In the genomic region with DNA sequence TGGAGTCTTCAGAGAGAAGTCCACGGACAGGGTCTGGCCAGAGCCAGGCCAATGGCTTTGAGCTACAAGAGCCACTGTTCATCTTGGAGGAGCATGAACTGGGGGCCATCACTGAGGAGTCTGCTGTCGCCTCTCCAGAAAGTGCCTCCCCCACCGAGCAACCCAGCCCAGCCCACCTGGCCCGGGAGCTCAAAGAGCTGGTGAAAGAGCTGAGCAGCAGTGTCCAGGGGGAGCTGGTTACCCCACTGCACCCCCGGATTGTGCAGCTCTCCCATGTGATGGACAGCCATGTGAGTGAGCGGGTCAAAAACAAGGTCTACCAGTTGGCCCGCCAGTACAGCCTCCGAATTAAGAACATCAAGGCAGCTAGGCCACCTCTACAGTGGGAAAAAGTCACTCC, we compare ENCODE assay signal across 19 mouse cellular contexts. TPM values are rescaled to one million over a fixed set of nuclear protein-coding genes. Genes with fewer than 3 reads are reported as not detected.
DNase-seq lines count a peak whose midpoint lies in the region; ATAC-seq lines count a peak whose summit lies in the region.
"Had no signal": no experiment of that assay in that cellular context is flagged by ENCODE, and none has a peak within 500 bp of the region (broad histone marks: within the 10 kb centered on the region; RNA-seq: fewer than 3 reads in every experiment).

No protein-coding gene starts in this region.

- H3K4me2 ChIP-seq in midbrain, embryonic 11.5 days: no peak overlapping the region
- no peak overlapping the region for H3K4me2 ChIP-seq in midbrain, embryonic 16.5 days (ENCODE audit: low read length)

- no peak overlapping the region for H3K27ac ChIP-seq in heart, embryonic 10.5 days
- H3K27ac ChIP-seq in midbrain, embryonic 11.5 days (ENCODE audit: low read depth, low read length): no peak overlapping the region
- H3K27ac ChIP-seq in midbrain, embryonic 16.5 days (ENCODE audit: low read length): no peak overlapping the region

- peaks cover 27% of the 10 kb centered on the region; the same call in 1 of the 2 replicates for H3K4me1 ChIP-seq in heart, embryonic 10.5 days
- no peaks in the 10 kb centered on the region for H3K4me1 ChIP-seq in midbrain, embryonic 11.5 days (ENCODE audit: control insufficient read depth, insufficient read depth, low read length)
- no peaks in the 10 kb centered on the region for H3K4me1 ChIP-seq in midbrain, embryonic 16.5 days (ENCODE audit: control insufficient read depth, insufficient read depth, low read length)

- H3K4me3 ChIP-seq in heart, embryonic 10.5 days: no peak overlapping the region
- H3K4me3 ChIP-seq in midbrain, embryonic 11.5 days (ENCODE audit: low read depth, low read length): no peak overlapping the region
- H3K4me3 ChIP-seq in midbrain, embryonic 16.5 days (ENCODE audit: low read depth, low read length): no peak overlapping the region

- WGBS in heart, embryonic 10.5 days: 87% methylated on average over 8 of the region's 8 CpGs
- 94% methylated on average over 8 of the region's 8 CpGs for WGBS in midbrain, embryonic 11.5 days
- 94% methylated on average over 8 of the region's 8 CpGs for WGBS in midbrain, embryonic 16.5 days

- no peak for ATAC-seq in cerebellum, adult (ENCODE audit: insufficient number of reproducible peaks, low FRiP score, low TSS enrichment)
- no peak for ATAC-seq in midbrain, embryonic 11.5 days (ENCODE audit: low FRiP score)
- ATAC-seq in midbrain, embryonic 16.5 days: no peak
- ATAC-seq: activated CD4-positive, CD25-positive, alpha-beta regulatory T cell, adult 4 months; CD4-positive, CD25-positive, alpha-beta regulatory T cell, adult 4 months; Patski had no signal

- peak; percentile 47 for DNase-seq in cerebellum, adult 9-11 months
- DNase-seq in heart, adult 11 months: peak; percentile 88
- no peak for DNase-seq in heart, embryonic 10.5 days (ENCODE audit: low spot score)
- DNase-seq in midbrain, embryonic 11.5 days (ENCODE audit: low spot score, missing footprints): peak; percentile 76
- DNase-seq: adrenal gland, adult 2 months; adrenal gland, adult 8-10 months; adrenal gland, postnatal 10 days; adrenal gland, postnatal 14 days; adrenal gland, postnatal 25 days; adrenal gland, postnatal 36 days; B cell, adult 2 months; cerebellum, adult 11 months; cerebellum, adult 11-12 months had no signal

- no peaks in the 10 kb centered on the region for H3K9me3 ChIP-seq in heart, embryonic 10.5 days
- no peaks in the 10 kb centered on the region for H3K9me3 ChIP-seq in midbrain, embryonic 11.5 days (ENCODE audit: control insufficient read depth, low read length)
- H3K9me3 ChIP-seq in midbrain, embryonic 16.5 days (replicated peaks; ENCODE audit: control insufficient read depth, low read length, poor library complexity, severe bottlenecking): no peaks in the 10 kb centered on the region
- H3K9me3 ChIP-seq: G1E had no signal

- no peaks in the 10 kb centered on the region for H3K27me3 ChIP-seq in heart, embryonic 10.5 days (ENCODE audit: insufficient read depth, poor library complexity, severe bottlenecking)
- H3K27me3 ChIP-seq in midbrain, embryonic 11.5 days (ENCODE audit: control insufficient read depth, insufficient read depth, low read length): no peaks in the 10 kb centered on the region
- H3K27me3 ChIP-seq in midbrain, embryonic 16.5 days (ENCODE audit: control insufficient read depth, insufficient read depth, low read depth, low read length): no peaks in the 10 kb centered on the region
- H3K27me3 ChIP-seq: Patski had no signal

- no peak overlapping the region for H3K9ac ChIP-seq in midbrain, embryonic 11.5 days (ENCODE audit: low read length)
- H3K9ac ChIP-seq in midbrain, embryonic 16.5 days (ENCODE audit: low read depth, low read length): no peak overlapping the region

- peaks cover 68% of the 10 kb centered on the region for H3K36me3 ChIP-seq in heart, embryonic 10.5 days
- H3K36me3 ChIP-seq in midbrain, embryonic 11.5 days (ENCODE audit: control insufficient read depth, insufficient read depth, low read length): no peaks in the 10 kb centered on the region
- no peaks in the 10 kb centered on the region for H3K36me3 ChIP-seq in midbrain, embryonic 16.5 days (ENCODE audit: control insufficient read depth, insufficient read depth, low read length)

RNA-seq across cellular contexts. Expression of a gene that starts 46.1 kb away (rescaled TPM):
- 5.1 and 5.3 TPM in 2 replicates for polyA plus RNA-seq in heart, embryonic 10.5 days (2016; fragmentation: Nextera tagmentation; extraction: Ambion mirVana)
- polyA plus RNA-seq in midbrain, embryonic 11.5 days (2014; fragmentation: Nextera tagmentation; extraction: Ambion mirVana): 0.62 and 1.3 TPM in 2 replicates
- 0.93 and 1.3 TPM in 2 replicates for polyA plus RNA-seq in midbrain, embryonic 16.5 days (2015; fragmentation: Nextera tagmentation; extraction: Ambion mirVana)
